Mouse (Mus musculus) kidney, adult 2 months (tissue): ENCODE measurements around the gene Ift43. TPM values are rescaled to one million over a fixed set of nuclear protein-coding genes. Genes with fewer than 3 reads are reported as not detected.

Experiments
- DNase-seq: peaks from one replicate; pipeline ENCODE4 v3.0.0; 2021
- H3K27ac ChIP-seq: fragments of 200-500 bp; 2 replicates; pipeline ENCODE4 v1.5.1; 2012; ENCODE audit warnings: low read depth, low read length, control low read depth, inconsistent platforms; ENCODE audit not compliant: insufficient read depth
- H3K27me3 ChIP-seq: fragments of 200-500 bp; replicated peaks from 2 replicates; pipeline ENCODE4 v1.6.1; 2012; ENCODE audit warnings: mild to moderate bottlenecking, moderate library complexity, low read length, inconsistent platforms; ENCODE audit not compliant: control insufficient read depth, insufficient read depth
- H3K36me3 ChIP-seq: fragments of 200-500 bp; 2 replicates; pipeline ENCODE4 v1.6.1; 2012; ENCODE audit warnings: mild to moderate bottlenecking, moderate library complexity, low read length, inconsistent platforms; ENCODE audit not compliant: control insufficient read depth, insufficient read depth
- H3K4me1 ChIP-seq: fragments of 200-500 bp; 2 replicates; pipeline ENCODE4 v1.6.1; 2011; ENCODE audit warnings: low read length; ENCODE audit not compliant: control insufficient read depth, insufficient read depth
- H3K4me3 ChIP-seq: fragments of 200-500 bp; 2 replicates; pipeline ENCODE4 v1.5.1; 2011; ENCODE audit warnings: mild to moderate bottlenecking, low read depth, low read length, control low read depth; ENCODE audit not compliant: insufficient read depth
- CTCF ChIP-seq: fragments of 200-500 bp; conservative IDR thresholded peaks from 2 replicates; pipeline ENCODE4 v1.5.1; 2011; ENCODE audit warnings: low read depth, mild to moderate bottlenecking, control low read depth, low read length, moderate library complexity, mixed read lengths; ENCODE audit not compliant: insufficient read depth, insufficient read length
- POLR2A ChIP-seq: fragments of 200-500 bp; IDR thresholded peaks from one replicate; pipeline ENCODE4 v1.6.1; 2011; ENCODE audit warnings: low read depth, low read length, control low read depth
- WGBS: fragments of 180-500 bp; shearing (Covaris S2); methylation state at CpG from one replicate; pipeline ENCODE4 v1.1.7; 2018; 5-methylcytosine and 5-hydroxymethylcytosine counted together
- polyA plus RNA-seq: library from polyadenylated mRNA; depleted of rRNA; stranded (reverse); fragments of >200 nt; gene quantifications from 2 replicates; pipeline ENCODE4 v1.2.3, GENCODE M21; 2012

Ift43 gene
- polyA plus RNA-seq, 1 experiment = 27.3 TPM

DNA sequence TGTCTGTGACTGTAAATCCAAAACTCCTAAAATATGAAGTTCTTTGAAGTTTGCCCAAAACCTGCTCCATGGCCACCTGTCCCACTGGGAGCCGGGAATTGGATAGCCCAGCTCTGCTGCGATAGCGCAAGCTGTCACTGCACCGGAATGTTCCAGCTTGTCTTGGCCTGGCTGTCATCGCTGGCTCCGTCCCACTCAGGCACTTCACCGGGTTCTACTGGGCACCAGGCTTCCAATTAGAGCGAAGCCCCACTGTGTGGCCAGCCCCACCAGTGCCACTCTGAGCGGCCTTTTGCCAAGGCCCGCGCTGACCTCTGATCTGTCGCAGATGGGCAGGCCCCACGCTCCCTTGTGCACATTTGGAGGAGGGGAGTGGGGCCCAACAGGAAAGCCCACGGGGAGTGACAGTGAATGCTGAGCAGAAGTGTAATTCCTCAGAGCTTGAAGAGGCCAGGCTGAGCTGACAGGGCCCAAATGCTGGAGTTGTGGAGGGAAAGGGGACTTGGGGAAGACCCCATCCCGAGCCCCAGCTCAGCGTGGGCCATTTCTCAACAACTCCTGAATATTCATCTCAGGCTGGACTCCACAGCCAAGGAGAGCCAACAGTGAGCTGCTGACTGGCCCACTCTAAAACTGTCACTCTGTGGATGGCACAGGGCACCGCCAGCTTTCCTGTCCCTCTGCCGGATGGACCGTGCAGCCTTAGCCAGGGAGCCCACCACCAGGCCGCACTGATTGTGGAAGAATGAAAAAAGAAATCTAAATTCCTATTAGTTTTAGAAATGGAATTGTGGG is 76.5 kb downstream of the Ift43 start:
- no peak for DNase-seq

DNA sequence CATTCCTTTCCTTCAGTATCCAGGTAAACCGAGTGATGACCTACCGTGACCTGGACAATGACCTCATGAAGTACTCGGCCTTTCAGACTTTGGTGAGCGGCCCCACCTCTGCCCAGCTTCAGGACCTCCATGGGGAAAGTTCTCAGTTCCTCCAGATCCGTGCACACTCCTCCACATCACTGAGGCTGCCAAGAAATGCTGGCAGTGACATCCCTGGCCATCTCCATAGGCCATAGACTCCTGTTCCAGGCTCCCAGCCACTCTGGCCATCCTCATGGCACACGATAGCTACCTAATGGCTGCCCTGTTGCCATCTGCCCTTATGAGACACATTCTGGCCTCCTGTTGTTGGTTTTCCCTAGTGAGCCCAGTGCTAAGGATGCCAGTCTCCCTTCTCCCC is 79.1 kb downstream of the Ift43 start:
- 92% methylated on average over 6 of the region's 6 CpGs for WGBS
- Histone ChIP-seq H3K4me1 (no peaks in the 10 kb centered on the region), H3K4me3 (no peak overlapping the region), H3K27ac (no peak overlapping the region), H3K36me3 (no peaks in the 10 kb centered on the region), H3K27me3 (no peaks in the 10 kb centered on the region)
- TF ChIP-seq POLR2A (no peak), CTCF (no peak)
- no peak for DNase-seq

More for the DNA sequence above, 76.5 kb downstream of the Ift43 start:
- no peak overlapping the region for H3K27ac ChIP-seq
- WGBS = 92% methylated on average over 20 of the region's 20 CpGs
- H3K4me3 ChIP-seq = no peak overlapping the region
- no peaks in the 10 kb centered on the region for H3K4me1 ChIP-seq
- no peaks in the 10 kb centered on the region for H3K27me3 ChIP-seq
- no peaks in the 10 kb centered on the region for H3K36me3 ChIP-seq
- TF ChIP-seq CTCF (no peak), POLR2A (no peak)

GRCm38 (mm10) chr12:86161942-86162341 is 79.6 kb downstream of the Ift43 start:
- no peaks in the 10 kb centered on the region for H3K4me1 ChIP-seq
- H3K27me3 ChIP-seq = no peaks in the 10 kb centered on the region
- no peak overlapping the region for H3K4me3 ChIP-seq
- H3K36me3 ChIP-seq = no peaks in the 10 kb centered on the region
- DNase-seq = no peak
- WGBS = 98% methylated on average over 5 of the region's 5 CpGs
- no peak for TF ChIP-seq CTCF
- no peak for TF ChIP-seq POLR2A
- no peak overlapping the region for H3K27ac ChIP-seq

GRCm38 (mm10) chr12:86162890-86163816 is 80.8 kb downstream of the Ift43 start:
- no peak overlapping the region for H3K4me3 ChIP-seq
- no peaks in the 10 kb centered on the region for H3K4me1 ChIP-seq
- no peak for TF ChIP-seq POLR2A
- TF ChIP-seq CTCF = no peak
- DNase-seq = no peak
- no peaks in the 10 kb centered on the region for H3K36me3 ChIP-seq
- no peaks in the 10 kb centered on the region for H3K27me3 ChIP-seq
- H3K27ac ChIP-seq = no peak overlapping the region
- WGBS = 52% methylated on average over 12 of the region's 12 CpGs

DNA sequence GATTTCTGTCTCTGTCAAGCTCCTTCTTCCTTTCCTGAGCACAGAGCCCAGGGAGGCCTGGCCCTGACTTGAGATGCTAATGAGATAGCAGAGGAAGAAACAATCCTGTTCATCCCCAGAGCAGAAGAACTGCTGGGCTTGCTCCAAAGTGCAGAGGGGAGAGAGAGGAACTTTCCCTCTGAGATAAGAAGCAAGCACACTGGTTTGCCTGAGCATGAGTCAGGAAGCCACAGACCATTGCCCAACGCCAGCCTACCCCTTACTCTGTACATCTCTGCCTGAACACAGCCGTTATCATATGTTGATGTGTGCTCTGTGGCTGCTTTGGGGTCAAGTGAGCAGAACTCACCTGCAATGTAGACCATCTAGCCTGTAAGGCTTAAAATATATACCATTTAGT is 83.9 kb downstream of the Ift43 start:
- TF ChIP-seq CTCF = no peak
- no peak for TF ChIP-seq POLR2A
- Histone ChIP-seq H3K4me3 (no peak overlapping the region), H3K27me3 (no peaks in the 10 kb centered on the region), H3K27ac (no peak overlapping the region), H3K4me1 (no peaks in the 10 kb centered on the region), H3K36me3 (no peaks in the 10 kb centered on the region)
- DNase-seq = no peak
- WGBS = 68% methylated on average over 2 of the region's 2 CpGs

DNA sequence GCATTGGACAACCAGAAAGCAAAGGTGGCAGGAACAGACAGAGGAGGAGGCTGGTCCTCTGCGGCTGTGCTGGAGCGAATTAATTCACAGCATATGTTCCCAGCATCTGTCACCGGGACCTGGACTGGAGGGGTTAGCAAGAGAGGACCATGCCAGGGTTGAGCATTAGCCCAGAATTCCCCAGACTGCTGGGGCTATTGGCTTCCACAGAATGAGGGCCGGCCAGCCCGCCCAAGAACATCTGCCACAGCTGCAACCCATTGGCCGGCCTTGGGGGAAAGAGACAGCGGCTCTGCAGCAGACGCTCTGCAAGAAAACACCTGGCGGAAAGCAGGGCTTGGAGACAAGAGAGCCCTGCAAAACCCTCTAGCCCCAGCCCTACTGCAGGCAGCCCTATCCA is 84.7 kb downstream of the Ift43 start:
- TF ChIP-seq CTCF (no peak), POLR2A (no peak)
- no peaks in the 10 kb centered on the region for H3K4me1 ChIP-seq
- H3K27ac ChIP-seq = no peak overlapping the region
- H3K4me3 ChIP-seq = no peak overlapping the region
- WGBS = 56% methylated on average over 9 of the region's 9 CpGs
- H3K27me3 ChIP-seq = no peaks in the 10 kb centered on the region
- no peak for DNase-seq
- no peaks in the 10 kb centered on the region for H3K36me3 ChIP-seq

GRCm38 (mm10) chr12:86168712-86169111 is 86.4 kb downstream of the Ift43 start:
- WGBS = 42% methylated on average over 1 of the region's 1 CpGs
- TF ChIP-seq CTCF (no peak), POLR2A (no peak)
- Histone ChIP-seq H3K4me1 (no peaks in the 10 kb centered on the region), H3K36me3 (no peaks in the 10 kb centered on the region), H3K27me3 (no peaks in the 10 kb centered on the region), H3K4me3 (no peak overlapping the region), H3K27ac (no peak overlapping the region)
- DNase-seq = no peak
